Mouse (Mus musculus) thymus, adult 2 months (tissue): ENCODE measurements at regions not wholly inside any gene's neighbourhood (a gene's known extent, or its start where the extent isn't known, plus 50 kb on each side); places are given as distances from the start of the nearest gene placed in this dataset.

Experiments
- DNase-seq: peaks from one replicate; pipeline ENCODE4 v3.0.0; 2021
- H3K27ac ChIP-seq: fragments of 200-500 bp; 2 replicates; pipeline ENCODE4 v1.5.1; 2012; ENCODE audit warnings: low read length, control low read depth; ENCODE audit not compliant: control insufficient read depth, insufficient read depth
- H3K27me3 ChIP-seq: fragments of 200-500 bp; 2 replicates; pipeline ENCODE4 v1.6.1; 2012; ENCODE audit warnings: mild to moderate bottlenecking, low read length, moderate library complexity, mixed read lengths; ENCODE audit not compliant: control insufficient read depth, insufficient read depth
- H3K36me3 ChIP-seq: fragments of 200-500 bp; 2 replicates; pipeline ENCODE4 v1.6.1; 2012; ENCODE audit warnings: mild to moderate bottlenecking, low read length, moderate library complexity; ENCODE audit not compliant: control insufficient read depth, insufficient read depth
- H3K4me1 ChIP-seq: fragments of 200-500 bp; replicated peaks from 2 replicates; pipeline ENCODE4 v1.6.1; 2012; ENCODE audit warnings: low read length; ENCODE audit not compliant: control insufficient read depth, insufficient read depth
- H3K4me3 ChIP-seq: fragments of 200-500 bp; 2 replicates; pipeline ENCODE4 v1.5.1; 2012; ENCODE audit warnings: mild to moderate bottlenecking, low read length, control low read depth, moderate library complexity; ENCODE audit not compliant: control insufficient read depth, insufficient read depth
- CTCF ChIP-seq: fragments of 200-500 bp; IDR thresholded peaks from 2 replicates; pipeline ENCODE4 v1.5.1; 2012; ENCODE audit warnings: mild to moderate bottlenecking, control low read depth, low read length, moderate library complexity, borderline replicate concordance; ENCODE audit not compliant: control insufficient read depth, poor library complexity, insufficient read depth; ENCODE audit errors: extremely low read depth
- POLR2A ChIP-seq: fragments of 200-500 bp; IDR thresholded peaks from 2 replicates; pipeline ENCODE4 v1.6.1; 2012; ENCODE audit warnings: mild to moderate bottlenecking, low read length, control low read depth, moderate library complexity; ENCODE audit not compliant: control insufficient read depth, poor library complexity, insufficient read depth; ENCODE audit errors: extremely low read depth
- whole genome bisulfite sequencing: fragments of 180-500 bp; shearing (Covaris S2); methylation state at CpG from one replicate; pipeline ENCODE4 v1.1.7; 2018; 5-methylcytosine and 5-hydroxymethylcytosine counted together

DNA sequence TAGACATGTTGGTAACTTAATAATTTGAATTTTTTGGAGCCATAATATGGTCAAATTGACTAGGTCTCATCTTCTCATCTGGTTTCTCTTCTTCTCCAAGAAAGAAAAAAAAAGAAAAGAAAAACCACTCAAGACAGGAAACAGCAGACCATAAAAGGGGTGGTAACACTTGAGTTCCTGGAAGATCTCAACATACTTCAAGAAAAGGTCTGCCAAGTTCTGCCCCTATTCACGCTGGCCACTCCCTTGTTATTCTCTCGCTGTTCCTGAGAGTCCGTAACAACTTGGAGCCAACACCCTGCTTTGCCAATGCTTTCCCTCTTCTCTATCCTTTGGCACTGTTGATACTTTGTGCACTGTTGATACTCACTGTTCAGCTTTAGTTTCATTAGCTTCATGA lies 81.2 kb downstream of the Fasl start:
- Histone ChIP-seq H3K4me3 (no peak overlapping the region), H3K36me3 (no peaks in the 10 kb centered on the region), H3K27ac (no peak overlapping the region), H3K4me1 (peaks cover 4% of the 10 kb centered on the region; the same call in 1 of the 2 replicates), H3K27me3 (no peaks in the 10 kb centered on the region)
- TF ChIP-seq POLR2A (no peak), CTCF (no peak)
- DNase-seq, result no peak
- WGBS, result 9% methylated on average over 3 of the region's 3 CpGs

GRCm38 (mm10) chr1:161704961-161705360 lies 83.3 kb downstream of the Fasl start:
- H3K4me3 ChIP-seq, result no peak overlapping the region
- H3K36me3 ChIP-seq, result no peaks in the 10 kb centered on the region
- no peaks in the 10 kb centered on the region for H3K27me3 ChIP-seq
- peaks cover 4% of the 10 kb centered on the region; the same call in 1 of the 2 replicates for H3K4me1 ChIP-seq
- 59% methylated on average over 3 of the region's 3 CpGs for WGBS
- DNase-seq, result no peak
- TF ChIP-seq POLR2A (no peak), CTCF (no peak)
- no peak overlapping the region for H3K27ac ChIP-seq

DNA sequence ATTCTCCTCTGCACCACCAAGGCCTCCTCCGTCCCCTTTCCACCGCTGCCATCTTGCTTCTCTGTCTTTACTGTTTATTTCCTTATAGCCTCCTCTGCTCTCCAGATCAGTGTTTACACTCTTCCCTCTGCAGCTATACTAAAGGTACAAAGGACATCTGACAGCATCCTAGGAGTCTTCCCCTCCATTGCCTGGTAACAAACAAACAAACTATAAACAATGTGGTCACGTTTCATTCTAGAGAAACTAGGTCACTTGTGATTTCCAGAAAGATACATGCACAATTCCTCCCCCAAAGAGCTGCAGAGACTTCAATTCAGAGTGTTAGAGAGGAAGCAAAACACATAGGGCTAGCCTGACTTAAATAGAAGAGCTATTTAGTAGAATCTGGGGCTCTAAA lies 83.8 kb downstream of the Fasl start:
- H3K4me1 ChIP-seq, result peaks cover 4% of the 10 kb centered on the region; the same call in 1 of the 2 replicates
- H3K27ac ChIP-seq, result no peak overlapping the region
- no peaks in the 10 kb centered on the region for H3K36me3 ChIP-seq
- H3K4me3 ChIP-seq, result no peak overlapping the region
- DNase-seq, result no peak
- 77% methylated on average over 3 of the region's 3 CpGs for WGBS
- H3K27me3 ChIP-seq, result no peaks in the 10 kb centered on the region
- TF ChIP-seq CTCF (no peak), POLR2A (no peak)

DNA sequence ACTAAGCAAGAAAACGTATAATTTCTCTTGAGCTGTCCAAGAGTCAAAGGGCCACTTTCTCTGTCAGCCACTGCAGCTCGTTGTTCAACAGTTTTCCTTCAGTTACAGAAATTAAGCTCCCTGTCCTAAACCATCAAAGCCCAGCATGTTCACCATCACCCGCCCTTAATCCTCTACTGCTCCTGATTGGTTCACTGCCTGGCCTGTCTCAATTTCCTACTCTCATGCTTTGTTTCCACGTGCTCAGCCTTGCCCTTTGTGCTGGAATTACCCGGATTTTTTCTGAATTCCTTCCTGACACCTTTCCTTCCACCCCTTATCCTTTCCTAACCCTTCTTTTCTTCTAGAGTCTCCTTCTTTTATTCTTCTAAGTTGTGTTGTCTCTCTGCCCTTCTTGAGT lies 92.4 kb downstream of the Fasl start:
- Histone ChIP-seq H3K4me1 (no peaks in the 10 kb centered on the region), H3K4me3 (no peak overlapping the region), H3K27me3 (no peaks in the 10 kb centered on the region), H3K27ac (no peak overlapping the region), H3K36me3 (no peaks in the 10 kb centered on the region)
- TF ChIP-seq POLR2A, result no peak
- no peak for TF ChIP-seq CTCF
- 64% methylated on average over 5 of the region's 5 CpGs for WGBS
- DNase-seq, result no peak

GRCm38 (mm10) chr1:161693768-161694160 lies 94.5 kb downstream of the Fasl start:
- Histone ChIP-seq H3K27ac (no peak overlapping the region), H3K36me3 (no peaks in the 10 kb centered on the region), H3K27me3 (no peaks in the 10 kb centered on the region), H3K4me1 (no peaks in the 10 kb centered on the region), H3K4me3 (no peak overlapping the region)
- no peak for DNase-seq
- WGBS, result 93% methylated on average over 6 of the region's 6 CpGs
- TF ChIP-seq CTCF (no peak), POLR2A (no peak)

GRCm38 (mm10) chr1:161692836-161693767 lies 95.2 kb downstream of the Fasl start:
- Histone ChIP-seq H3K4me1 (no peaks in the 10 kb centered on the region), H3K36me3 (no peaks in the 10 kb centered on the region), H3K27me3 (no peaks in the 10 kb centered on the region), H3K27ac (no peak overlapping the region), H3K4me3 (no peak overlapping the region)
- no peak for DNase-seq
- no peak for TF ChIP-seq CTCF
- TF ChIP-seq POLR2A, result no peak
- WGBS, result 91% methylated on average over 14 of the region's 14 CpGs

DNA sequence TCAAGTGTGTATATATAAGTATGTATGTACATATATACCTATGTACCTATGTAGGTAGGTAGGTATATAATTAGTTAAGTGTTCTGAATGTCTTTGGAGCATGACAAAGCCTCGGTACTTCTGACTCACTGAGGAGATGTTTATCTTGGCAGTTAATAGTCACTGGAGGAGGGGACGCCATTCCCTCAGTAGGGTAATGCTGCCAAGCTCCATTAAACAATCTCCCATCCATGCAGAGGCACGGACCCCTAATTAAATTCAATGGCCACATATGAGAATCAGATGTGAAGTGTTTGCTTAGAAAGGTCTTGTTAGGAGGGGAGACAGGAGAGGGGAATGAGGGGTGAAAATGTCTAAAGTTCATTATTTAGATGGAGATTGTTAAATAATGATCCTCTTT lies 99.3 kb downstream of the Fasl start:
- TF ChIP-seq POLR2A, result no peak
- no peak for TF ChIP-seq CTCF
- H3K4me1 ChIP-seq, result no peaks in the 10 kb centered on the region
- no peak overlapping the region for H3K27ac ChIP-seq
- DNase-seq, result no peak
- no peaks in the 10 kb centered on the region for H3K27me3 ChIP-seq
- no peaks in the 10 kb centered on the region for H3K36me3 ChIP-seq
- H3K4me3 ChIP-seq, result no peak overlapping the region
- 79% methylated on average over 3 of the region's 3 CpGs for WGBS
